28 mouse cellular contexts compared by ENCODE assay signal in genomic region chr14:32145401-32145800, GRCm38 (mm10). TPM values are rescaled to one million over a fixed set of nuclear protein-coding genes. Genes with fewer than 3 reads are reported as not detected.
DNase-seq lines count a peak whose midpoint lies in the region; ATAC-seq lines count a peak whose summit lies in the region.
"Had no signal": no experiment of that assay in that cellular context is flagged by ENCODE, and none has a peak within 500 bp of the region (broad histone marks: within the 10 kb centered on the region; RNA-seq: fewer than 3 reads in every experiment).

No protein-coding gene starts in this region.

- no peaks in the 10 kb centered on the region for H3K36me3 ChIP-seq in heart, embryonic 14.5 days (ENCODE audit: control insufficient read depth, insufficient read depth, low read length)
- no peaks in the 10 kb centered on the region for H3K36me3 ChIP-seq in liver, embryonic 16.5 days (ENCODE audit: control insufficient read depth, insufficient read depth)
- H3K36me3 ChIP-seq: embryonic facial prominence, embryonic 13.5 days; hindbrain, embryonic 10.5 days; limb, embryonic 12.5 days; lung, embryonic 15.5 days; midbrain, embryonic 13.5 days; neural tube, embryonic 12.5 days; stomach, embryonic 15.5 days had no signal

- H3K9ac ChIP-seq in heart, embryonic 14.5 days (ENCODE audit: low read length): no peak overlapping the region
- peak overlapping the region; percentile 60 for H3K9ac ChIP-seq in liver, embryonic 16.5 days (ENCODE audit: low read depth, low read length)
- H3K9ac ChIP-seq: embryonic facial prominence, embryonic 13.5 days; limb, embryonic 12.5 days; lung, embryonic 15.5 days; midbrain, embryonic 13.5 days; neural tube, embryonic 12.5 days; stomach, embryonic 15.5 days had no signal

- H3K4me2 ChIP-seq in heart, embryonic 14.5 days (ENCODE audit: low read length): peak overlapping the region; percentile 11; the same call in 1 of the 2 replicates
- H3K4me2 ChIP-seq in liver, embryonic 16.5 days (ENCODE audit: low read depth, low read length): peak overlapping the region; percentile 66
- H3K4me2 ChIP-seq: embryonic facial prominence, embryonic 13.5 days; limb, embryonic 12.5 days; lung, embryonic 15.5 days; midbrain, embryonic 13.5 days; neural tube, embryonic 12.5 days; stomach, embryonic 15.5 days had no signal

- H3K27ac ChIP-seq in heart, embryonic 14.5 days (replicated peaks in 1 of 2; ENCODE audit: control insufficient read depth in 1 of 2, insufficient read depth in 1 of 2, low read depth in 2 of 2, low read length in 2 of 2): 0 out of 4 replicates have a peak overlapping the region, but pooled peaks have one; percentile 9
- peak overlapping the region; percentile 93 for H3K27ac ChIP-seq in liver, embryonic 16.5 days (ENCODE audit: low read length)
- H3K27ac ChIP-seq: embryonic facial prominence, embryonic 13.5 days; gastrocnemius, adult 2 months; hindbrain, embryonic 10.5 days; limb, embryonic 12.5 days; lung, embryonic 15.5 days; macrophage; midbrain, embryonic 13.5 days; neural tube, embryonic 12.5 days; stomach, embryonic 15.5 days had no signal

- no peaks in the 10 kb centered on the region for H3K4me1 ChIP-seq in heart, embryonic 14.5 days (ENCODE audit: control insufficient read depth in 2 of 2, insufficient read depth in 2 of 2, low read length in 2 of 2)
- H3K4me1 ChIP-seq in liver, embryonic 16.5 days (ENCODE audit: control insufficient read depth, low read depth, low read length): peaks cover 19% of the 10 kb centered on the region
- H3K4me1 ChIP-seq: embryonic facial prominence, embryonic 13.5 days; hindbrain, embryonic 10.5 days; limb, embryonic 12.5 days; lung, embryonic 15.5 days; midbrain, embryonic 13.5 days; neural tube, embryonic 12.5 days; stomach, embryonic 15.5 days had no signal

- H3K4me3 ChIP-seq in heart, embryonic 14.5 days (ENCODE audit: control insufficient read depth in 1 of 2, insufficient read depth in 1 of 2, low read depth in 1 of 2, low read length in 2 of 2): no peak overlapping the region
- H3K4me3 ChIP-seq in liver, embryonic 16.5 days (ENCODE audit: low read depth, low read length): peak overlapping the region; percentile 45
- H3K4me3 ChIP-seq: embryonic facial prominence, embryonic 13.5 days; gastrocnemius, adult 2 months; hindbrain, embryonic 10.5 days; limb, embryonic 12.5 days; lung, embryonic 15.5 days; midbrain, embryonic 13.5 days; neural tube, embryonic 12.5 days; stomach, embryonic 15.5 days had no signal

- H3K9me3 ChIP-seq in heart, embryonic 14.5 days (ENCODE audit: control insufficient read depth, low read length): no peaks in the 10 kb centered on the region; the same call in 1 of the 2 replicates
- no peaks in the 10 kb centered on the region for H3K9me3 ChIP-seq in liver, embryonic 16.5 days (replicated peaks; ENCODE audit: control insufficient read depth, low read length)
- H3K9me3 ChIP-seq: embryonic facial prominence, embryonic 13.5 days; lung, embryonic 15.5 days; neural tube, embryonic 12.5 days; stomach, embryonic 15.5 days had no signal

- H3K27me3 ChIP-seq in heart, embryonic 14.5 days (ENCODE audit: control insufficient read depth, insufficient read depth, low read length): no peaks in the 10 kb centered on the region
- no peaks in the 10 kb centered on the region for H3K27me3 ChIP-seq in liver, embryonic 16.5 days (ENCODE audit: control insufficient read depth, insufficient read depth, low read depth, low read length)
- H3K27me3 ChIP-seq: embryonic facial prominence, embryonic 13.5 days; limb, embryonic 12.5 days; lung, embryonic 15.5 days; midbrain, embryonic 13.5 days; neural tube, embryonic 12.5 days; stomach, embryonic 15.5 days had no signal

- no peak for ATAC-seq in heart, embryonic 14.5 days (ENCODE audit: insufficient number of reproducible peaks, insufficient read depth, low FRiP score, low read depth)
- peak; percentile 66 for ATAC-seq in erythroid progenitor cell, adult 5-6 weeks (replicated peaks; ENCODE audit: low FRiP score, poor library complexity, severe bottlenecking)
- ATAC-seq in liver, embryonic 16.5 days (ENCODE audit: low read depth): peak; percentile 23; the same call in 1 of the 2 replicates
- ATAC-seq: midbrain, embryonic 13.5 days had no signal

- WGBS in heart, embryonic 14.5 days: 62% methylated on average over 4 of the region's 4 CpGs
- WGBS in liver, embryonic 16.5 days (ENCODE audit: insufficient replicate concordance): 40% methylated on average over 4 of the region's 4 CpGs

- no peak for DNase-seq in heart, postnatal 4 days
- peak; percentile 51 to 62 for DNase-seq in spleen, postnatal 10 days (ENCODE audit: low spot score in 2 of 2)
- DNase-seq in spleen, adult 12 weeks (ENCODE audit: low spot score): no peak
- DNase-seq in adrenal gland, adult 8-10 months: no peak
- no peak for DNase-seq in testis, postnatal 10 days (ENCODE audit: low spot score)
- DNase-seq: adrenal gland, adult 2 months; cerebellum, postnatal 14 days; gastrocnemius, adult 2 months; kidney, adult 2 months; kidney, postnatal 36 days; thymus, adult 2 months had no signal

RNA-seq across cellular contexts. Expression of gene Msmb, which starts 3.6 kb away (rescaled TPM):
- 0.55 TPM in 1 of 2 replicates, not detected in the other for polyA plus RNA-seq in heart, embryonic 14.5 days (2014; fragmentation: Nextera tagmentation; extraction: Ambion mirVana)
- total RNA-seq in heart, postnatal 4 days (2021): not detected
- not detected in 2 replicates for total RNA-seq in erythroid progenitor cell, adult 5-6 weeks (2015; ENCODE audit: low replicate concordance)
- total RNA-seq in erythroid progenitor cell, adult 5-6 weeks (2017; ENCODE audit: low replicate concordance): not detected in 2 replicates
- polyA plus RNA-seq in liver, embryonic 16.5 days (2015; fragmentation: Nextera tagmentation; extraction: Ambion mirVana): 0.49 TPM in 1 of 2 replicates, not detected in the other
- not detected for total RNA-seq in adrenal gland, adult 8-10 months (2022)
- total RNA-seq: adrenal gland, adult 2 months; gastrocnemius, adult 2 months; left cerebral cortex, adult 18-20 months had no signal
- polyA plus RNA-seq: adrenal gland, adult 2 months; brain, embryonic 14.5 days; C2C12; embryonic facial prominence, embryonic 13.5 days; forebrain, embryonic 11.5 days; gonadal fat pad, adult 2 months; hindbrain, embryonic 10.5 days; kidney, adult 2 months; limb, embryonic 12.5 days; lung, embryonic 15.5 days; macrophage; midbrain, embryonic 13.5 days; neural tube, embryonic 12.5 days; small intestine, adult 2 months; stomach, embryonic 15.5 days; thymus, adult 2 months had no signal

RNA-seq across cellular contexts. Expression of gene Ncoa4, which starts 14.3 kb away (rescaled TPM):
- polyA plus RNA-seq in heart, embryonic 14.5 days (2014; fragmentation: Nextera tagmentation; extraction: Ambion mirVana): 124 and 147 TPM in 2 replicates
- total RNA-seq in heart, postnatal 4 days (2021): 100 to 1,000 TPM in 1 of 2 experiments, 10 to 100 TPM in 1; 99.0 to 115 TPM
- 292 and 362 TPM in 2 replicates for total RNA-seq in erythroid progenitor cell, adult 5-6 weeks (2015; ENCODE audit: low replicate concordance)
- total RNA-seq in erythroid progenitor cell, adult 5-6 weeks (2017; ENCODE audit: low replicate concordance): 249 and 315 TPM in 2 replicates
- polyA plus RNA-seq in liver, embryonic 16.5 days (2015; fragmentation: Nextera tagmentation; extraction: Ambion mirVana): 355 and 363 TPM in 2 replicates
- 100 to 1,000 TPM; 139 to 231 (median 191) TPM for total RNA-seq in adrenal gland, adult 8-10 months (2022)

RNA-seq across cellular contexts. Expression of gene Timm23, which starts 56.3 kb away (rescaled TPM):
- 317 and 326 TPM in 2 replicates for polyA plus RNA-seq in heart, embryonic 14.5 days (2014; fragmentation: Nextera tagmentation; extraction: Ambion mirVana)
- 100 to 1,000 TPM; 165 to 176 TPM for total RNA-seq in heart, postnatal 4 days (2021)
- 50.3 and 60.2 TPM in 2 replicates for total RNA-seq in erythroid progenitor cell, adult 5-6 weeks (2015; ENCODE audit: low replicate concordance)
- 35.0 and 38.0 TPM in 2 replicates for total RNA-seq in erythroid progenitor cell, adult 5-6 weeks (2017; ENCODE audit: low replicate concordance)
- 147 and 154 TPM in 2 replicates for polyA plus RNA-seq in liver, embryonic 16.5 days (2015; fragmentation: Nextera tagmentation; extraction: Ambion mirVana)
- 100 to 1,000 TPM in 2 of 4 experiments, 10 to 100 TPM in 2; 67.8 to 135 (median 88.5) TPM for total RNA-seq in adrenal gland, adult 8-10 months (2022)

RNA-seq across cellular contexts. Expression of gene Parg, which starts 56.3 kb away (rescaled TPM):
- polyA plus RNA-seq in heart, embryonic 14.5 days (2014; fragmentation: Nextera tagmentation; extraction: Ambion mirVana): 30.2 and 34.6 TPM in 2 replicates
- 10 to 100 TPM; 30.3 to 39.6 TPM for total RNA-seq in heart, postnatal 4 days (2021)
- total RNA-seq in erythroid progenitor cell, adult 5-6 weeks (2015; ENCODE audit: low replicate concordance): 26.3 and 28.1 TPM in 2 replicates
- 61.9 and 69.3 TPM in 2 replicates for total RNA-seq in erythroid progenitor cell, adult 5-6 weeks (2017; ENCODE audit: low replicate concordance)
- polyA plus RNA-seq in liver, embryonic 16.5 days (2015; fragmentation: Nextera tagmentation; extraction: Ambion mirVana): 11.6 and 11.8 TPM in 2 replicates
- total RNA-seq in adrenal gland, adult 8-10 months (2022): 10 to 100 TPM; 45.9 to 83.0 (median 54.5) TPM

RNA-seq across cellular contexts. Expression of gene Dph3, which starts 59.9 kb away (rescaled TPM):
- polyA plus RNA-seq in heart, embryonic 14.5 days (2014; fragmentation: Nextera tagmentation; extraction: Ambion mirVana): 93.4 and 96.0 TPM in 2 replicates
- total RNA-seq in heart, postnatal 4 days (2021): 10 to 100 TPM; 81.4 to 84.0 TPM
- total RNA-seq in erythroid progenitor cell, adult 5-6 weeks (2015; ENCODE audit: low replicate concordance): 33.1 and 67.8 TPM in 2 replicates
- 9.1 and 12.5 TPM in 2 replicates for total RNA-seq in erythroid progenitor cell, adult 5-6 weeks (2017; ENCODE audit: low replicate concordance)
- polyA plus RNA-seq in liver, embryonic 16.5 days (2015; fragmentation: Nextera tagmentation; extraction: Ambion mirVana): 48.0 and 60.6 TPM in 2 replicates
- 10 to 100 TPM; 53.0 to 63.5 (median 57.2) TPM for total RNA-seq in adrenal gland, adult 8-10 months (2022)

Comparison
In these comparisons a context has a peak if more than half of its experiments do, and no peak if none do; other contexts are left out.
1. DNase-seq: peak in spleen, postnatal 10 days (2 of 2); none in heart, postnatal 4 days (single experiment), spleen, adult 12 weeks (single experiment), adrenal gland, adult 8-10 months (single experiment) and testis, postnatal 10 days (single experiment).